Mouse (Mus musculus) midbrain, embryonic 15.5 days (tissue): Measurements from ENCODE around the gene Hoxc8. TPM values are rescaled to one million over a fixed set of nuclear protein-coding genes. Genes with fewer than 3 reads are reported as not detected.

Experiments
- ATAC-seq: fragments of 200-750 bp; cut with Nextera tagmentation; replicated peaks from 2 replicates; pipeline ENCODE4 v1.8.0; 2017; ENCODE audit warnings: moderate TSS enrichment
- H3K27ac ChIP-seq: fragments of 300-500 bp; sonication (generic); 2 replicates; pipeline ENCODE4 v1.5.1; 2015; ENCODE audit warnings: mild to moderate bottlenecking, inconsistent platforms
- H3K27me3 ChIP-seq: fragments of 300-500 bp; sonication (generic); replicated peaks from 2 replicates; pipeline ENCODE4 v1.6.1; 2015; ENCODE audit warnings: inconsistent platforms
- H3K36me3 ChIP-seq: fragments of 300-500 bp; sonication (generic); replicated peaks from 2 replicates; pipeline ENCODE4 v1.6.1; 2015; ENCODE audit warnings: inconsistent platforms
- H3K4me1 ChIP-seq: fragments of 300-500 bp; sonication (generic); 2 replicates; pipeline ENCODE4 v1.6.1; 2015; ENCODE audit warnings: inconsistent platforms
- H3K4me2 ChIP-seq: fragments of 300-500 bp; sonication (generic); 2 replicates; pipeline ENCODE4 v1.6.1; 2015; ENCODE audit warnings: inconsistent platforms, mild to moderate bottlenecking, moderate library complexity
- H3K4me3 ChIP-seq: fragments of 300-500 bp; sonication (generic); 2 replicates; pipeline ENCODE4 v1.5.1; 2015; ENCODE audit warnings: mild to moderate bottlenecking, inconsistent platforms
- H3K9ac ChIP-seq: fragments of 300-500 bp; sonication (generic); 2 replicates; pipeline ENCODE4 v1.6.1; 2015; ENCODE audit warnings: mild to moderate bottlenecking, inconsistent platforms
- H3K9me3 ChIP-seq: fragments of 300-500 bp; sonication (generic); 2 replicates; pipeline ENCODE4 v1.6.1; 2016; ENCODE audit warnings: inconsistent platforms
- WGBS: fragments of 180-500 bp; shearing (Covaris S2); methylation state at CpG from one replicate; pipeline ENCODE4 v1.1.7; 2015; ENCODE audit warnings: mixed read lengths; 5-methylcytosine and 5-hydroxymethylcytosine counted together
- polyA plus RNA-seq: library from polyadenylated mRNA; unstranded; fragments of >200 nt; fragmentation: Nextera tagmentation; extraction: Ambion mirVana; gene quantifications from 2 replicates; pipeline ENCODE4 v1.2.1, GENCODE M21; 2015

The Hoxc8 gene
- polyA plus RNA-seq, 1 experiment from 2014 or later: not detected

DNA sequence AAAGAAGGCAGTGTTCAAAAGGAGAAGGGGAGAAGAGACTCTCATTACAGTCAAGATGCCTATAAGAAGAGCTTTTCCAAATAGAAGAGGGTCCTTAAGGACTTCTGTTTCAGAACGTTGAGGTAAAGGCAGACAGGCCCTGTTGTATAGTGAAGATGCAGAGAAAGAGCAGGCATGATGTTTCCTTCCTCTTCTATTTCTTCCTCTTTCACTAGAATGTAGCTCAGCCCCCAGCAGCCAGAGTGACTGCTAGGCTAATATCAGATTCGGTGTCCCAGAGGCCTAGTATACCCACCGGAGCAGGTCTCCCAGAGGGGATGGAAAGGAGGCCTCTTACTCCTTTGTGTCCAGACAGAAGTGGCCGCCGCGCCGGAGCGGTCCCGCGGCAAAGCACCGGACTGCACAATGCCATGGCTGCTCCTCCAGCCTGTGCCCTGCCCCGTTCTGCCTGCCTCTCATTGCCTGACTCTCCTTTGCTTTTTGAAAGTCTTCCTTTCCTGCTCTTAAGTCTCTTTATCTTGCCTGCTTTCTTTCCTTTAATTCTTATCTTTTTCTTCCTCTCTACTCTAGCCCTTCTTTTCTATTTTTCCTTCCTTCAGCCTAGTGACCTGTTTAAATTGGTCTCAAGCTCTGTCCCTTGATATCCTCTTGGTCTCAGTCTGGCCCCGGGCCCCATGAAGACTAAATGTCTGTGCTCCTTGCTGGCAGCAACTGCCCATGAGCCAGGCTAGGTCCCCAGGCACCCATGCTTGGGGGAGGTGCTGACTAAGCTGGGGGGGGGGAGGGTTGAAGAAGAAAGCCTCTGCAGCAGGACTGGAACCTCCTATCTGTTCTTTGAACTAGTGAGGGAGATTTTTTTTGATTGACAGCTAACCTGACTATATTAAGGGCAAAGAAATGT, 11.5 kb upstream of the Hoxc8 start:
- no peak overlapping the region for H3K4me3 ChIP-seq
- H3K9me3 ChIP-seq: no peaks in the 10 kb centered on the region
- ATAC-seq: no peak
- no peak overlapping the region for H3K27ac ChIP-seq
- H3K36me3 ChIP-seq: no peaks in the 10 kb centered on the region
- 2% methylated on average over 13 of the region's 13 CpGs for WGBS
- H3K4me1 ChIP-seq: peaks cover 10% of the 10 kb centered on the region
- no peak overlapping the region for H3K4me2 ChIP-seq
- H3K27me3 ChIP-seq: peaks cover 93% of the 10 kb centered on the region
- no peak overlapping the region for H3K9ac ChIP-seq

DNA sequence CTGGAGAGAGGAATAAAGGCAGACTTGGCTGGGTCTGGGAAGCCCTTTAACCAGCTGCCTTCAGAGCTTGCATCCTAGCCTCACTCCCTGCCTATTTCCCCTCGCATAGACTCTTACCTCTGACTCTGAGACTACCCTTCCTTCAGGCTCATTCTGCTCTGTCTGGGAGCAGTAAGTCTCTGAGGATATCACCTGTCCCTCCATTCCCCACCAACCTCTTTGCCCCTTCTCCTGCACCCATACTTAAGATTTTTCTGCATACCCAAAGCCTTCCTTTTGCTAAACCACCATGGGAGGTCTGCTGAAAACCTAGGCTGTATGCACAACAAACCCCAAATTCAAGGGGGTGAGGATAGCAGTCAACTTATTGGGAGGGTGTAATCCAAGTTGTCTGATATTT, 10.5 kb upstream of the Hoxc8 start:
- ATAC-seq: no peak
- H3K27me3 ChIP-seq: peaks cover 92% of the 10 kb centered on the region
- H3K27ac ChIP-seq: no peak overlapping the region
- WGBS: 0% methylated on average over 1 of the region's 1 CpGs
- peaks cover 10% of the 10 kb centered on the region for H3K4me1 ChIP-seq
- no peak overlapping the region for H3K4me3 ChIP-seq
- no peak overlapping the region for H3K4me2 ChIP-seq
- H3K36me3 ChIP-seq: no peaks in the 10 kb centered on the region
- no peak overlapping the region for H3K9ac ChIP-seq
- H3K9me3 ChIP-seq: no peaks in the 10 kb centered on the region

- WGBS: 3% methylated on average over 11 of the region's 11 CpGs
- H3K4me2 ChIP-seq: no peak overlapping the region
- ATAC-seq: no peak
Observed at GRCm38 (mm10) chr15:102980352-102980751, 10.1 kb upstream of the Hoxc8 start.

DNA sequence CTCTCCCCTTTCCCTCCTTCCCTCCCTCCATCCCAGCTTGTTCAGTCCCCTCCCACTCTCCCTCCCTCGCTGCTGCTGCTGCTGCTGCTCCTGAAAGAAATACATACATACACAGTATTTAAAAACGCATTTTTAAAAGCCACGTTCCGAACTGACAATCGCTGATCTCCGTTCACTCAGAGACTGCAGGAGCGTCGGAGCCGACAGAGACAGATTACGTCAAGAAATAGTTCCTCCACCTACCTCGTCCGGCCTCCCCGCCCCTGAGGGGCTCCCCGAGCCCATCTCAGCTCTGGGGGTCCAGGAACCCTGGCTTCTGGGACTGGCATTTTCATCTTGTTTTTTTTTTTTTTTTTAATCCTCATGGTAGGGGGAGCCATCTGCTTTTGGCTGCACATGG, 9.5 kb upstream of the Hoxc8 start:
- WGBS: 0% methylated on average over 14 of the region's 14 CpGs
- H3K9ac ChIP-seq: no peak overlapping the region
- no peaks in the 10 kb centered on the region for H3K36me3 ChIP-seq
- H3K4me3 ChIP-seq: no peak overlapping the region
- no peaks in the 10 kb centered on the region for H3K9me3 ChIP-seq
- H3K4me1 ChIP-seq: peaks cover 10% of the 10 kb centered on the region
- ATAC-seq: no peak
- peaks cover 92% of the 10 kb centered on the region for H3K27me3 ChIP-seq
- no peak overlapping the region for H3K27ac ChIP-seq
- H3K4me2 ChIP-seq: peak overlapping the region; percentile 29; the same call in 1 of the 2 replicates

More at GRCm38 (mm10) chr15:102980352-102980751, 10.1 kb upstream of the Hoxc8 start:
- peaks cover 92% of the 10 kb centered on the region for H3K27me3 ChIP-seq
- H3K9ac ChIP-seq: no peak overlapping the region
- no peak overlapping the region for H3K4me3 ChIP-seq
- no peak overlapping the region for H3K27ac ChIP-seq
- H3K4me1 ChIP-seq: peaks cover 10% of the 10 kb centered on the region
- no peaks in the 10 kb centered on the region for H3K9me3 ChIP-seq
- H3K36me3 ChIP-seq: no peaks in the 10 kb centered on the region

GRCm38 (mm10) chr15:102981379-102982288, 8.8 kb upstream of the Hoxc8 start:
- no peak for ATAC-seq
- H3K4me3 ChIP-seq: peak overlapping the region; percentile 16; the same call in 1 of the 2 replicates

DNA sequence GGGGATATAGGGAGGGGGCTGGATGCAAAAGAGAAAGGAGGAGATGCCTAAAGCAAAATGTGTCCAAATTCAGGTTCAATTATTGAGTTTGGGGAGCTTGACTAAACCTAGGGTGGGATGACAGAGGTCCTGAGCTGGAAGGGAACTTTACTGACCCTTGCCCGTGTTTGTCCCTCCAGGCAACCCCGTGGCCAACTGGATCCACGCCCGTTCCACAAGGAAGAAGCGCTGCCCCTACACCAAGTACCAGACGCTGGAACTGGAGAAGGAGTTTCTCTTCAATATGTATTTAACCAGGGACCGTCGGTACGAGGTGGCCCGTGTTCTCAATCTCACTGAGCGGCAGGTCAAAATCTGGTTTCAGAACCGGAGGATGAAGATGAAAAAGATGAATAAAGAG, 6.7 kb upstream of the Hoxc8 start:
- 2% methylated on average over 12 of the region's 12 CpGs for WGBS
- peaks cover 95% of the 10 kb centered on the region for H3K27me3 ChIP-seq
- no peak overlapping the region for H3K4me2 ChIP-seq
- no peak for ATAC-seq
- H3K9ac ChIP-seq: no peak overlapping the region
- no peaks in the 10 kb centered on the region for H3K36me3 ChIP-seq
- peaks cover 10% of the 10 kb centered on the region for H3K4me1 ChIP-seq
- no peak overlapping the region for H3K4me3 ChIP-seq
- H3K27ac ChIP-seq: no peak overlapping the region
- H3K9me3 ChIP-seq: no peaks in the 10 kb centered on the region

More at GRCm38 (mm10) chr15:102981379-102982288, 8.8 kb upstream of the Hoxc8 start:
- Histone ChIP-seq H3K36me3 (no peaks in the 10 kb centered on the region), H3K4me1 (peaks cover 10% of the 10 kb centered on the region), H3K27ac (no peak overlapping the region), H3K27me3 (peaks cover 93% of the 10 kb centered on the region), H3K4me2 (peak overlapping the region; percentile 29), H3K9me3 (no peaks in the 10 kb centered on the region), H3K9ac (no peak overlapping the region)
- under 1% methylated on average over 88 of the region's 88 CpGs for WGBS

DNA sequence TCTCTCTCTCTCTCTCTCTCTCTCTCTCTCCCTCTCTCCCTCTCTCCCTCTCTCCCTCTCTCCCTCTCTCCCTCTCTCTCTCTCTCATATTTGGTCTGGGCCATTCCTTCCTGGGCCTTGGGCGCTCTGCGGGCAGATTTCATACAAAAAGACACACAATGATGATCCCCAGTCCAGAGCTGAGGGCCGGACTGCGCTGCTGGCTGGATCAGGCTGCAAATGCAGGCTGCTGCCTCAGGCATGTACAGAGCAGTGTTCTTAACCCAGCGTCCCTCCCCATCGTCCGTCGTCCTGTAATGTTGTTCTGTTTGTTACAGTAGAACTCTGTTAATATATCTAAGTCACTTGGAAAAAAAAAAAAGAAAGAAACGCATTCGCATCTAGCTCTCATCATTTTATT, 5.9 kb upstream of the Hoxc8 start:
- Histone ChIP-seq H3K9me3 (no peaks in the 10 kb centered on the region), H3K27me3 (peaks cover 95% of the 10 kb centered on the region), H3K4me2 (no peak overlapping the region), H3K36me3 (no peaks in the 10 kb centered on the region), H3K4me1 (peaks cover 10% of the 10 kb centered on the region), H3K27ac (no peak overlapping the region), H3K9ac (no peak overlapping the region), H3K4me3 (no peak overlapping the region)
- ATAC-seq: no peak
- WGBS: under 1% methylated on average over 10 of the region's 10 CpGs

GRCm38 (mm10) chr15:102984925-102985324, 5.5 kb upstream of the Hoxc8 start:
- ATAC-seq: no peak
- Histone ChIP-seq H3K4me2 (no peak overlapping the region), H3K36me3 (no peaks in the 10 kb centered on the region), H3K9ac (no peak overlapping the region), H3K4me1 (peaks cover 10% of the 10 kb centered on the region), H3K27ac (no peak overlapping the region), H3K27me3 (peaks cover 95% of the 10 kb centered on the region), H3K9me3 (no peaks in the 10 kb centered on the region), H3K4me3 (no peak overlapping the region)
- WGBS: 5% methylated on average over 3 of the region's 3 CpGs

GRCm38 (mm10) chr15:102987124-102987833, 3.1 kb upstream of the Hoxc8 start:
- H3K27ac ChIP-seq: no peak overlapping the region
- no peaks in the 10 kb centered on the region for H3K9me3 ChIP-seq
- peaks cover 94% of the 10 kb centered on the region for H3K27me3 ChIP-seq
- WGBS: 2% methylated on average over 21 of the region's 21 CpGs
- no peak overlapping the region for H3K9ac ChIP-seq
- no peaks in the 10 kb centered on the region for H3K36me3 ChIP-seq
- H3K4me1 ChIP-seq: peaks cover 4% of the 10 kb centered on the region; the same call in 1 of the 2 replicates
- H3K4me3 ChIP-seq: no peak overlapping the region
- H3K4me2 ChIP-seq: no peak overlapping the region
- no peak for ATAC-seq

- H3K27me3 ChIP-seq: peaks cover 95% of the 10 kb centered on the region
- no peak overlapping the region for H3K4me3 ChIP-seq
- no peak for ATAC-seq
- no peaks in the 10 kb centered on the region for H3K36me3 ChIP-seq
- H3K9me3 ChIP-seq: no peaks in the 10 kb centered on the region
- H3K9ac ChIP-seq: no peak overlapping the region
- H3K4me2 ChIP-seq: no peak overlapping the region
- H3K27ac ChIP-seq: no peak overlapping the region
- 10% methylated on average over 5 of the region's 5 CpGs for WGBS
- peaks cover 4% of the 10 kb centered on the region; the same call in 1 of the 2 replicates for H3K4me1 ChIP-seq
Observed at GRCm38 (mm10) chr15:102988078-102988477, 2.3 kb upstream of the Hoxc8 start.

- Histone ChIP-seq H3K4me1 (peaks cover 4% of the 10 kb centered on the region; the same call in 1 of the 2 replicates), H3K27ac (no peak overlapping the region), H3K36me3 (no peaks in the 10 kb centered on the region), H3K4me2 (no peak overlapping the region), H3K9me3 (no peaks in the 10 kb centered on the region), H3K4me3 (no peak overlapping the region), H3K9ac (no peak overlapping the region), H3K27me3 (peaks cover 92% of the 10 kb centered on the region)
- no peak for ATAC-seq
- 2% methylated on average over 7 of the region's 7 CpGs for WGBS
Observed at GRCm38 (mm10) chr15:102991782-102992181, 1.4 kb downstream of the Hoxc8 start.
